Mouse (Mus musculus): ENCODE results near the gene Lypd6b.

Lypd6b gene

GRCm38 (mm10) chr2:49871012-49871411, 83.5 kb downstream of the Lypd6b start:
- DNase-seq: no peak

DNA sequence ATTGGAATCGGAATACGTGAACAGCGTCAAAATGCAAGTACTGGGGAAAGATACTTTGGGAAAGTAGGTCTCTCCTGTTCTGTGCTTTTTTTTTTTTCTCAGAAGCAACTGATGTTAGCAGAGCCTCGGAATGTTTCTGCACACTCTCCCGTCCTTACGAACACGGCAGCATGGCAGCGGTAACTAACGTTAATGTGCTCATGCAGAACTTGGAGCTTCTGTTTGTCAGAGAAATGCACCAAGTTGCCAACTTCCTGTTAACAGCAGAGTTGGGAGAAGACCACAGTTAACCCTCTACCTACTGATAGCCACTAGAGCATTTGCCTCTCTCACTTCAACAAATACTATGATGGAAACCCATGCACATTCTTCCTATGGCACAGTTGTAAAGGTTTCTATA, 93.0 kb downstream of the Lypd6b start:
- no peak for DNase-seq

DNA sequence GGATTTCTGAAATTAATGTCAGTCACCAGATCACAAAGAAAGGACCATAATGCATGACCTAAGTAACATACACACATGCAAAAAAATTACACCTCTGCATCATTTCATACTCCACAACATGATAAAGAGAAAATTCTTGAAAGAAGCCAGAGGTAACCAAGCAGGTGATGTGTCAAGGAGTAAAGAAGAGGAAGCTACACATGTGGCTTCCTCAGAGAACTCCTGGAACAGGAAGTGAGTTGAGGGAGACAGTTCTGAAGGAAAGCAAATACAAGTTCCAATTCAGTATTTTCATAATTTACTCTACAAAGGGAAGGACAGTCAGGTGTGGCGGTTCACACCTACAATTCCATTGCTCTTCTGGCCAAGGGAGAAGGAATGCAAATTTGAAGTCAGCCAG, 93.5 kb downstream of the Lypd6b start:
- DNase-seq: no peak

DNA sequence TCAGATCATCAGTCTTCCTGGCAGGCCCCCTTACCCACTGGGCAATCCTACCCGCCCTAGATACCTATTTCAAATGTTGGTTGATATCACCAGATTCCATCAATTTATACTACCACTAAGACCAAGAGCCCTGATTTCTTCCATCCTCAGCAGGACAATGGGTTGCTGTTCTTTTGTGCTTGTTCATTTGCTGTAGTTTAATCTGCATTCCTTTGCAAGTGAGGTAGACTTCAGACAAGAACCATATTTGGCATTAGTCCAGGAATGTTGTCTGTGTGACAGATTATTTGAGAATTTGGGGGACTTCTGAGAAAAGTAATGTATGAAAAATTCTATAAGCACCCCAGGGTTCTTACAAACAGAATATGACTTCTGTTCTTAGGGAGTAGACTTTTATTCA, 95.0 kb downstream of the Lypd6b start:
- DNase-seq: no peak

- no peak for DNase-seq
Measured at GRCm38 (mm10) chr2:49883990-49884389, 96.5 kb downstream of the Lypd6b start.

DNA sequence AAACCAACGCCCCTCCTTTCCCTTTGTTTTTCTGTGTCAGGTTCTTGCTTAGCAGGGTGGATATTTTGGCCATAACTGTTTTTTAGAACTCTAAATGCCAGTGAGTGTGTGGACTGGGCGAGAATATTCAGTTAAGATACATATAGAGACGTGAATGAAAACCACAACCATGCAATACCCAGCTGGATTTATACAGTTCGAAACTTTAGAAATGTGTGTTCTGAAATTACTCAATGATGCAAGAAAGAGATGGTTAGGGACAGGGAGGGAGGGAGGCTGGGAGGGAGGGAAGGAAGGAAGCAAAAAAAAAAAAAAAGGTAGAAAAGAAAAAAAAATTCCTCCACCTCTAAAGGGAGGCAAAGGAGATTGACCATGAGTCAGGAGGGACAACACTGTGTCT, 98.7 kb downstream of the Lypd6b start:
- no peak for DNase-seq

- DNase-seq: no peak
Measured at GRCm38 (mm10) chr2:49888346-49888745, 100.9 kb downstream of the Lypd6b start.

DNA sequence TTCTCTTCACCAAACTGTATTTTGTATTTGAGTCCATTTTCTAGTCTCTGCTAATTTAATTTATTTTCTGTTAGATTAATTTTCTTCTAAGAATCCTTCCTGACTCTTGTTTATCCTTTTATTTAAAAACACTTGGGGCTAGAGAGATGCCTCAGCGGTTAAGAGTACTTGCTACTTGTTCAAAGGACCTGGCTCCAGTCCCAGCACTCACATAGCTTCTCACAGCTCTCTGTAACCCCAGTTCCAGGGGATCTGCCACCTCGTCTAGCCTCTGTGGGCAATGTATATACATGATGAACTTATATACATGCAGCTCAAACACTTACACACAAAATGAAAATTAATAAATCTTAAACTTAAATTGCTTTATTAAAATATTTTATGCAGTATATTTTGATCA, 103.2 kb downstream of the Lypd6b start:
- peak; percentile 4 for DNase-seq

DNA sequence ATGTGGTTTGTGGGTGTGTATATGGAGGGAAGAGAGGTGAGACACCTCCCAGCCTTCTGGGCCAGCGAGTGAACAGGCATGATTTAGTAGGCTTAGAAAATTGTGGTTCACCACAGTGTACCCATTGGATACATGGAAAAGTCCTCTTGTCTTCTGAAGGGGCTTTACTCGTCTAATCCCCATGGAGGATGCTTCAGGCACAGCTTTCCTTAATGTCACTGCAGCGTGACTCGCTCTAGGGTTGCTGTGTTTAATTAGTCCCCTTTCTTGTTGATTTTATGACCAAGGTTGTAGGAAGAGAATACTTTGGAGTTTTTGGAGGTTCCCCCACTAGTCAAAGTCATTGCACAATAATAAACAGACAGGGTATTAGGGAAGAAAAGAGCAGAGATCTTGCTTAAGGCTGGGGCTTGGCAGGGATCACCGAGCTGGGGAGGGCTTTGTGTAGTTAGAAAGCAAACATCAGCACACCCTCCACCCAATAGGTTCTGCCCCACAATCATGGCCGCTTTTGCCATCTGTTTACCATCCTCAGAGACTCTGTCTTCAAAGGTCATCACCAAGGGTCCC, 122.4 kb downstream of the Lypd6b start:
- no peak for DNase-seq

DNA sequence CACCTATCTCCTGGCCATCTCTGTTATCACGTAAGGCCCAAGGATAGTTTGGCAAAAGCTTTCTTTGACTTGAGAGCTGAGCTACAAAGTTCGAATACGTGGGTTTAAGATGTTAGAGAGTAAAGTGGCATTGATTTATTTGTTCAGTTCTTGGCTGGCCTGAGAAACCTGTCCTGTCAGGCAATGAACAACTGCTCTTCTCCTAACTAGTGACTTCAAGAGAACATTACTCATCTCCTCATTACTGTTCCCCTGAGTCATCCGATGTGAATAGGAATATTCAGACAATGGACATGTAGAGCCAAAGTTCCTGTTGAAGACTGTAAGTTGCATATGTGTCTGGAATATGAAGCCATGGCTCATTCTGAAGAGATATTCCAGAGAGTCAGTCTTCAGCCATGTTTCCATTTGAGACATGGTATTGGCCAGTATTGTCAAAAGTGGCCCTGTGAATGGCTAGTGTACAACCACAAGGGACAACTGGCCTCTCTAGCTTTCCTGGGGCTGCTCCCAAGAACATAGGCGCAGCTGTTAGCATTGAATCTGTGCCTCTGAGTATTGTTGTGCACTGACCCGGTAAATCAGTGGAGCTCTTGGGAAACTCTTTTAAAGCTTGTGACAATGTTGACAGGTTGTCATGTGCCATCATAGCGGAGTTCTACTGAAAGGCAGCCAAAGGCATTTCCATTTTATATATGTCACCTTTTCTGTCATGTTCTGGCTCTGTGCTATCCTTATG, 124.0 kb downstream of the Lypd6b start:
- no peak for DNase-seq

GRCm38 (mm10) chr2:49912261-49912895, 124.9 kb downstream of the Lypd6b start:
- DNase-seq: no peak

DNA sequence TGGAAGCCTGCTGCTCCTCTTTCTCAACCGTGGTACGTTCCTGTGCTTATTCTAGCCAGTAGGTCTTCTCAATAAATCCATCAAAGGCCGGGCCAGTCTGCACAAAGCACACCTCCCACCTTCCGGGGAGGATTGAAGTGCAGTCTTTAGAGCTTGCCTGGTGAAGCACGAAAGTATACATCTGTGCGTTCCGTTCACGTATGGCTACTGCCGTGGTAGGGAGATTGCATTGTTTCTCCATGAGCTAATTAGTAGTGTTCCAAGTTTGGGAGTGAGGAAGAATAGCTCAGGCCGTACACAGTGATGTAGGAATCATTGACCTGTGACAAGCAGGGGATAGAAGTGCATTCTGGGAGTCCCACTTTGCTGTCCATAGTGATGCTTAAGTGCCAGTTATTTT, 130.0 kb downstream of the Lypd6b start:
- no peak for DNase-seq

GRCm38 (mm10) chr2:49918132-49918531, 130.6 kb downstream of the Lypd6b start:
- DNase-seq: no peak

DNA sequence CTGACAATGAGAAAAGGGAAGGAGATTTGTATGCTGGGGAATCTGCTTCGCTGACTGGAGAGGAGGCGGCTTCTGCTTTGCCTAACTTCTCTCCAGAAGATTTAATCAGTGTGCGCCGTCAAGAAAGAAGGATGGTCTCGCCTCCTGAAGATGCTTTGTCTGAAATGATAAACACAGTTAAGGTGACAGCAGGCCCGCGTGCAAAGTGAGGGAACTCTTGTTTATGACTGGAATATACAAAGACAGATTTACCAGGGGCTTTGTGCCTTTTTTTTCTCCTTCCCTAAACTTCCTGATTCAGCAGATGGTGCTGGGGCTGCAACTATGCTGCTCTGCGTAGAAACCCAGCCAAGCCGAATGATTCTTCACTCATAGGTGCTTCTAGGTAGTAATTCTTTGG, 131.2 kb downstream of the Lypd6b start:
- no peak for DNase-seq

DNA sequence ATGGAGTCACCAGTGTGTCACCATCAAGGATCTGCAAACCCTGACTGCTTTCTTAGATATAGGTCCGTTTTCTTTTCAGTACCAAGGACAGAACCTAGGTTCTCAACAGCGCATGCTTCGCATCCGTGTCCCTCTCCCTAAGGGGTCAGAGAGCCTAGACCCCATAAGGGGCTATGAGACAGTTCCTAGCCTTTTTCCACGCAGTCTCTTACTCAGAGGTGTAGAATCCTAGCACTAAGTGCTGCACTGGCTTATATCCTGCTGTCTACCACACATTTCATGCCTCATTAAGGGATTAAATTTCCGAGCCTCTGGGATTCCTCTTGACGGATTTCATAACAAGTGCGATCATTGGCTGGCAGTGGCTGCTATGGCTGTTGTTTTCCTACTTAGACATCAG, 134.5 kb downstream of the Lypd6b start:
- no peak for DNase-seq

- no peak for DNase-seq
Measured at GRCm38 (mm10) chr2:49922810-49923209, 135.3 kb downstream of the Lypd6b start.

DNA sequence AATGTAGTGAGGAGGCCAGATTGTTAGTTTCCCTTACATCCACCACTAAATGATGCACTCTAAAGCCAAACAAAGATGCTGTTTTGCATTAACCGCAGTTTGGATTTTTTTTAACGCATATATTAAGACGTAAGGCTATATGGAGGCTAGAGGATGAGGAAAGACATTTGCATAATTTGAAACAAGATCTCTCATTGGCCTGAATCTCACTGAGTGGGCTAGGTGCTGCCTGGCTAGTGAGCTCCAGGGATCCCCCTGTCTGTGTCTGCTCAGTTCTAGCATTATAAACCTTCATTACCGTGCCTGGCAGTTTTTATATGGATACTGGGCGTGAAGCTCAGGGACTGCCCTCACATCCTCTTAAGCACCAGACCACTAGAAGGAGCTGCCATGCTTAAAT, 138.7 kb downstream of the Lypd6b start:
- DNase-seq: no peak

DNA sequence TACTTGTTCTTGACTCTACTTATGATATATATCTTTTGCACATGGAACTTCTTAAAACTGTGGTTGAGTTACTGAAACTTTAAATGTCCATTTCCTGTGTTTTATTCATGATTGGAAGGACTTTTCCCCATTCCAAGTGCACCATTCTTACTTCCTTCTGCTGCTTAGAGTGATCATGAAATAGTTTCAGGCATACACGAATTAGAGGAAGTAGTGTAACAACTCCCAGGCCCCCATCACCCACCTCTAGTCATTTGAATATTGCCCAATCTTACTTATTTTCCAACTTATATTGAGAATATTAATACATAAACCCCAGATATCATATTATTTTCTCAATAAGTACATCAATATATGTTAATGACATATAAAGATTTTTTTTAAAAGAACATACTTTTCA, 139.9 kb downstream of the Lypd6b start:
- DNase-seq: no peak

- no peak for DNase-seq
Measured at GRCm38 (mm10) chr2:49929931-49930330, 142.4 kb downstream of the Lypd6b start.

- DNase-seq: no peak
Measured at GRCm38 (mm10) chr2:49937621-49938020, 150.1 kb downstream of the Lypd6b start.

DNA sequence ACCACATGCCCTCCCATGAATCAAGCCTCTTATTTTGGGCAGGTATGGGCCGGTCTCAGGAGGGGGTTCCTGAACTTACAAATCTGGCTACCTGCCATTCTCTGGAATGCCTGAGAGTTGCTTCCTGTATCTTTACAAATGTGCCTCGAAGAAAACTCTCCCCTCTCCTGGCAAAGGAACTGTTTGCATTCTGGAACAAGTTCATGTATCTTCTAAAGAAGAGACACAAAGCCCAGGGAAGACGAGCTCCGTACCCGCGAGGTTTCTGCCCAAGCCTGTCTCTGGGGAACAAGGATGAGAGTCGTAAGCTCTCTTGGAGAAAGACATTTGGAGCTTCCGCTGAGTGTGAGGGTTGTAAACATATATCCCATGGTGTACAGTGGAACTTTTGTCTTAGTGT, 150.8 kb downstream of the Lypd6b start:
- no peak for DNase-seq

DNA sequence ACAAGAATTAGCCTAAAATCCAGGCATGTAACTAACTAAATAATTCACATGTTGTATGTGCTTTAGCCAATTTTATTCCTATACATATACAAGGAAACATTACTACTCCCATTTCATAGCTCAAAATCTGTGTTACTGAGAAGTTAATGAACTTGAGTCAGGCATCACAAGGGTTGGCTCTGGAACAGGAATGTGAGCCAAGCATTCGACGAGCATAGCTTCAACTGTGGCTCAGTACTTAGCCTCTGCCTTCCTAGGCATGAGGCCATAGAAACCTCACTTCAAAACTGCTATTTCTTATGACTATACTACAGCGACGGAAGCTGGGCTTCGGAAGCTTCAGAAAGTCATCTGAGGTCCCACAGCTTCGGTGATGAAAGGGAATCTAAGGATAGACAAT, 152.9 kb downstream of the Lypd6b start:
- DNase-seq: peak; percentile 2

DNA sequence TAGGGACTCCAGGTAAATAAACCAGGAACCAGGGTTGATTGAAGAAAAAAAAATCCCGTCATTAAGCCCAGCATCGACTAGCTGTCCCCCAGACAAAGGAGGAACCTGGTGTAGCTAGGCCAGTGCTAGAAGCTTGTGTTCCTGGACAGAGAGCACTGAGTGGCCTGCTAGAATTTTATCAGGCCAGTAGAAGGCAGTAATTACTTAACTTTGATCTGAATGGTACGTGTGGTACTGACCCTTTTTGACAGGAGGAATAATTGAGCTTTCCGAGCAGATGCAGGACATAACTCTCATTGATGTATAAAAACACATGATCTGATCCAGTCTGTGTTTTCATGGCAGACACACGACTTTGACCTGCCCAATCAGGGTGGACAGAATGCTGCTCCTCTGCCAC, 154.6 kb downstream of the Lypd6b start:
- DNase-seq: no peak

DNA sequence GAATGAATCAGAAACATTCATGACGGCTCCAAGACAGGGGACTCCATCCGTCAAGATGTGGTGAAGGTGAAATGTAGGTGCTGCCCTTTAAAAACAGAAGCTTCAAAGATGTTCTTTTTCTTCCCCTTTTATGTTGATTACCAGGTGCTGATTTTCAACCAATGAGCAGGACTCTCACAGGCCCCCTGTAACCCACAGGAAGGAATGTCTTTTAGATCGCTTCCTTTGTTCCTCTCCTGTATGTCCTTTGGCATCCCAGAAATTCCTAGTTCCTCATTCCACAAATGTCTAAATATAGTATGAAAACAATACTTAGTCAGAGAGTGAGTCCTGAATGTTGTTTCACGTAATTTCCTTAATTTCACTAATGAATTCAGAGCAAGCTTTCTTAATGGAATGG, 164.2 kb downstream of the Lypd6b start:
- DNase-seq: no peak
